Mouse (Mus musculus) kidney, postnatal 10 days (tissue): Measurements from ENCODE around the gene Nmt1.

Experiments
- DNase-seq: peaks from one replicate; pipeline ENCODE4 v3.0.0; 2021; ENCODE audit warnings: mixed read lengths

Nmt1 gene

GRCm38 (mm10) chr11:103050153-103050552 lies 22.2 kb downstream of the Nmt1 start:
- no peak for DNase-seq

- no peak for DNase-seq
Observed at GRCm38 (mm10) chr11:103051249-103051691, 23.3 kb downstream of the Nmt1 start.

- DNase-seq, result no peak
Observed at GRCm38 (mm10) chr11:103052078-103052477, 24.1 kb downstream of the Nmt1 start.

GRCm38 (mm10) chr11:103053191-103054076 lies 25.4 kb downstream of the Nmt1 start:
- DNase-seq, result no peak

GRCm38 (mm10) chr11:103054798-103055197 lies 26.8 kb downstream of the Nmt1 start:
- peak; percentile 87 for DNase-seq

GRCm38 (mm10) chr11:103056636-103057035 lies 28.6 kb downstream of the Nmt1 start:
- no peak for DNase-seq

GRCm38 (mm10) chr11:103058499-103059085 lies 30.6 kb downstream of the Nmt1 start:
- no peak for DNase-seq

- no peak for DNase-seq
Observed at GRCm38 (mm10) chr11:103066191-103067050, 38.4 kb downstream of the Nmt1 start.

GRCm38 (mm10) chr11:103067051-103067361 lies 39.0 kb downstream of the Nmt1 start:
- DNase-seq, result no peak

GRCm38 (mm10) chr11:103067457-103068001 lies 39.5 kb downstream of the Nmt1 start:
- DNase-seq, result peak; percentile 18

- no peak for DNase-seq
Observed at GRCm38 (mm10) chr11:103068272-103068671, 40.3 kb downstream of the Nmt1 start.

- no peak for DNase-seq
Observed at GRCm38 (mm10) chr11:103068884-103069283, 40.9 kb downstream of the Nmt1 start.

GRCm38 (mm10) chr11:103069731-103070130 lies 41.7 kb downstream of the Nmt1 start:
- no peak for DNase-seq

GRCm38 (mm10) chr11:103070322-103070880 lies 42.4 kb downstream of the Nmt1 start:
- no peak for DNase-seq

- no peak for DNase-seq
Observed at GRCm38 (mm10) chr11:103073671-103074070, 45.7 kb downstream of the Nmt1 start.

GRCm38 (mm10) chr11:103074121-103074650 lies 46.2 kb downstream of the Nmt1 start:
- no peak for DNase-seq

GRCm38 (mm10) chr11:103074796-103075323 lies 46.9 kb downstream of the Nmt1 start:
- DNase-seq, result no peak

- no peak for DNase-seq
Observed at GRCm38 (mm10) chr11:103076010-103076409, 48.0 kb downstream of the Nmt1 start.

- DNase-seq, result no peak
Observed at GRCm38 (mm10) chr11:103076581-103076980, 48.6 kb downstream of the Nmt1 start.

- no peak for DNase-seq
Observed at GRCm38 (mm10) chr11:103078131-103078530, 50.1 kb downstream of the Nmt1 start.

GRCm38 (mm10) chr11:103080323-103081091 lies 52.5 kb downstream of the Nmt1 start:
- no peak for DNase-seq
